Mouse (Mus musculus) olfactory bulb, adult 2 months (tissue): ENCODE results near the gene Olfr1093. TPM values are rescaled to one million over a fixed set of nuclear protein-coding genes. Genes with fewer than 3 reads are reported as not detected.

ENCODE experiments used
- H3K27ac ChIP-seq: fragments of 200-500 bp; 2 replicates; pipeline ENCODE4 v1.5.1; 2012; ENCODE audit warnings: low read depth, low read length; ENCODE audit not compliant: insufficient read depth
- H3K4me1 ChIP-seq: fragments of 200-500 bp; 2 replicates; pipeline ENCODE4 v1.6.1; 2012; ENCODE audit warnings: low read length; ENCODE audit not compliant: control insufficient read depth, insufficient read depth
- H3K4me3 ChIP-seq: fragments of 200-500 bp; 2 replicates; pipeline ENCODE4 v1.5.1; 2012; ENCODE audit warnings: mild to moderate bottlenecking, low read depth, low read length, moderate library complexity; ENCODE audit not compliant: insufficient read depth
- CTCF ChIP-seq: fragments of 200-500 bp; IDR thresholded peaks from 2 replicates; pipeline ENCODE4 v1.5.1; 2012; ENCODE audit warnings: low read depth, mild to moderate bottlenecking, low read length, moderate library complexity; ENCODE audit not compliant: insufficient read depth
- POLR2A ChIP-seq: fragments of 200-500 bp; IDR thresholded peaks from 2 replicates; pipeline ENCODE4 v1.6.1; 2012; ENCODE audit warnings: mild to moderate bottlenecking, low read depth, low read length, moderate library complexity; ENCODE audit not compliant: insufficient read depth
- WGBS: fragments of 180-500 bp; shearing (Covaris S2); methylation state at CpG from one replicate; pipeline ENCODE4 v1.1.7; 2018; 5-methylcytosine and 5-hydroxymethylcytosine counted together
- polyA plus RNA-seq: library from polyadenylated mRNA; stranded (reverse); fragments of >200 nt; gene quantifications from 2 replicates; pipeline ENCODE4 v1.2.4, GENCODE M21; 2012; ENCODE audit warnings: low replicate concordance; ENCODE audit not compliant: missing spikeins, insufficient read depth, insufficient read length

Gene Olfr1093
- polyA plus RNA-seq = not detected in 2 replicates

- Histone ChIP-seq H3K4me1 (no peaks in the 10 kb centered on the region), H3K27ac (no peak within 1 kb of the TSS), H3K4me3 (no peak within 1 kb of the TSS)
- 79% methylated on average over 2 of the region's 2 CpGs for whole genome bisulfite sequencing
- no peak for TF ChIP-seq POLR2A
- TF ChIP-seq CTCF = no peak
Measured at GRCm38 (mm10) chr2:86782179-86782578, at the start of gene Olfr1093. Gene Olfr1093, plus strand, starts transcription at chr2:86782479.

- H3K27ac ChIP-seq = no peak within 1 kb of the TSS
- TF ChIP-seq CTCF (no peak), POLR2A (no peak)
- no peaks in the 10 kb centered on the region for H3K4me1 ChIP-seq
- H3K4me3 ChIP-seq = no peak within 1 kb of the TSS
Measured at GRCm38 (mm10) chr2:86733601-86734000, 48.7 kb upstream of the Olfr1093 start, which contains the start of gene Olfr1089. Gene Olfr1089, minus strand, starts transcription at chr2:86733701.

- TF ChIP-seq POLR2A (no peak), CTCF (no peak)
- no peak within 1 kb of the TSS for H3K27ac ChIP-seq
- H3K4me3 ChIP-seq = no peak within 1 kb of the TSS
- 97% methylated on average over 1 of the region's 1 CpGs for WGBS
- H3K4me1 ChIP-seq = no peaks in the 10 kb centered on the region
Measured at GRCm38 (mm10) chr2:86758893-86759292, 23.4 kb upstream of the Olfr1093 start, which contains the start of gene Olfr1090. Gene Olfr1090, minus strand, starts transcription at chr2:86758993.

- H3K4me3 ChIP-seq = no peak overlapping the region
- WGBS = 98% methylated on average over 6 of the region's 6 CpGs
- TF ChIP-seq POLR2A (no peak), CTCF (no peak)
- no peak overlapping the region for H3K27ac ChIP-seq
- H3K4me1 ChIP-seq = no peaks in the 10 kb centered on the region
Measured at GRCm38 (mm10) chr2:86761050-86761449, 21.2 kb upstream of the Olfr1093 start.

DNA sequence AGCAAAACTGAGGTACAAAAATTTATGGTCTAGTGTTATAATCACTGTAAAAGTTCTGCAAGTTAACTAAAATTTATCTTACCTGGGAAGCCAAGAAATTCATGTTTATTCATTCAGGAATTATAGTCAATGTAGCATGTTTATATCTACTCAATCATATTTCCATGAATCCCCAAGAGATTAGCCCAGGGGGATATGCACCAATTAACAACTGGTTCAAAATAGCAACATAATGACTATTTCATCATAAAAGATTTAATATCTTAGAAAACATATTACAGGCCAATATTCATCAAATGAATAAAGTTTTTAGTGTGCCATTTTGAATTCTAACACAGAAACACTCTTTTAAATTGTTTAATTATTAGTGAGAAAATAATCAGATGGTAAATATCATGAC, 27.6 kb downstream of the Olfr1093 start, which contains the start of gene Olfr141:
TSS of gene Olfr141 (minus strand) at position 101 of the 400 bp plus-strand sequence.
- no peak for TF ChIP-seq POLR2A
- no peak for TF ChIP-seq CTCF
- Histone ChIP-seq H3K4me1 (no peaks in the 10 kb centered on the region), H3K27ac (no peak within 1 kb of the TSS), H3K4me3 (no peak within 1 kb of the TSS)

DNA sequence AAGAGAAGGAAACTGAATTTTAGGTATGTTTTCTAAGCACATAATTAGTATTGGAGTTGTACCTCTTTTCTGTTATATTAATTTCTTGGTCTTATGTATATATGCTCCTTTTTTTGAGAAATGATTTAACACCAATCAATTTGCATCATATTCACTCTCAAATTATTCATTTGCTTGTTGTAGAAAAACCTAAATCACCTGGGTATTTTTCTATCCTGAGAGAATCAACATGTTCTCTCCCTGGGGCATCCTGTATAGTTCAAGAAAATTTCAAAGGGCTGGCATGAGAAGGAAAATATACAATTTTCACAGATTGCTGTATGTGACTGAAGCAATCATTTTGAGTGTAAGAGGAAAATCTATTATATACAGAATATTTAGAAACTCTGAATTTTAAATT, 42.1 kb downstream of the Olfr1093 start, which contains the start of gene Olfr1094:
TSS of gene Olfr1094 (plus strand) at position 301 of the 400 bp plus-strand sequence.
- Histone ChIP-seq H3K27ac (no peak within 1 kb of the TSS), H3K4me1 (no peaks in the 10 kb centered on the region), H3K4me3 (no peak within 1 kb of the TSS)
- TF ChIP-seq POLR2A (no peak), CTCF (no peak)

Other genes starting within 250 kb of the Olfr1093 start
- gene Olfr1079, start 240.0 kb upstream of the Olfr1093 start, polyA plus RNA-seq = not detected in 2 replicates
- not detected in 2 replicates for gene Olfr1080, start 224.2 kb upstream of the Olfr1093 start, polyA plus RNA-seq
- gene Olfr1082, start 183.5 kb upstream of the Olfr1093 start, polyA plus RNA-seq = not detected in 2 replicates
- gene Olfr1084, start 142.8 kb upstream of the Olfr1093 start, polyA plus RNA-seq = not detected in 2 replicates
- gene Olfr1085, start 120.5 kb upstream of the Olfr1093 start, polyA plus RNA-seq = not detected in 2 replicates
- not detected in 2 replicates for gene Olfr1086, start 102.4 kb upstream of the Olfr1093 start, polyA plus RNA-seq
- gene Olfr1087, start 84.1 kb upstream of the Olfr1093 start, polyA plus RNA-seq = not detected in 2 replicates
- not detected in 2 replicates for gene Olfr1089, start 48.8 kb upstream of the Olfr1093 start, polyA plus RNA-seq
- gene Olfr1090, start 23.5 kb upstream of the Olfr1093 start, polyA plus RNA-seq = not detected in 2 replicates
- not detected in 2 replicates for gene Olfr141, start 27.5 kb downstream of the Olfr1093 start, polyA plus RNA-seq
- gene Olfr1094, start 42.2 kb downstream of the Olfr1093 start, polyA plus RNA-seq = not detected in 2 replicates
- not detected in 2 replicates for gene Olfr1095, start 69.2 kb downstream of the Olfr1093 start, polyA plus RNA-seq
- not detected in 2 replicates for gene Gm13723, start 92.3 kb downstream of the Olfr1093 start, polyA plus RNA-seq
- gene Olfr1097, start 109.7 kb downstream of the Olfr1093 start, polyA plus RNA-seq = not detected in 2 replicates
- gene Olfr1098, start 142.1 kb downstream of the Olfr1093 start, polyA plus RNA-seq = not detected in 2 replicates
- not detected in 2 replicates for gene Olfr1099, start 178.2 kb downstream of the Olfr1093 start, polyA plus RNA-seq
- not detected in 2 replicates for gene Olfr1100, start 197.5 kb downstream of the Olfr1093 start, polyA plus RNA-seq
- gene Olfr1101, start 208.7 kb downstream of the Olfr1093 start, polyA plus RNA-seq = not detected in 2 replicates
- not detected in 2 replicates for gene Olfr1102, start 215.9 kb downstream of the Olfr1093 start, polyA plus RNA-seq
- not detected in 2 replicates for gene Olfr1104, start 244.6 kb downstream of the Olfr1093 start, polyA plus RNA-seq